Mouse (Mus musculus): ENCODE data around the gene Gm13283. TPM values are rescaled to one million over a fixed set of nuclear protein-coding genes. Genes with fewer than 3 reads are reported as not detected.
A peak's percentile ranks its signal among the peaks of the same experiment; 100 is the strongest.
"Not testable (repeated sequence)": the region's sequence is repeated elsewhere in the genome, so short reads cannot be mapped to it uniquely, and the experiment has no call there.

The Gm13283 gene
- polyA plus RNA-seq (2015; fragmentation: Nextera tagmentation; extraction: Ambion mirVana), result 0.25 TPM in 2 replicates

DNA sequence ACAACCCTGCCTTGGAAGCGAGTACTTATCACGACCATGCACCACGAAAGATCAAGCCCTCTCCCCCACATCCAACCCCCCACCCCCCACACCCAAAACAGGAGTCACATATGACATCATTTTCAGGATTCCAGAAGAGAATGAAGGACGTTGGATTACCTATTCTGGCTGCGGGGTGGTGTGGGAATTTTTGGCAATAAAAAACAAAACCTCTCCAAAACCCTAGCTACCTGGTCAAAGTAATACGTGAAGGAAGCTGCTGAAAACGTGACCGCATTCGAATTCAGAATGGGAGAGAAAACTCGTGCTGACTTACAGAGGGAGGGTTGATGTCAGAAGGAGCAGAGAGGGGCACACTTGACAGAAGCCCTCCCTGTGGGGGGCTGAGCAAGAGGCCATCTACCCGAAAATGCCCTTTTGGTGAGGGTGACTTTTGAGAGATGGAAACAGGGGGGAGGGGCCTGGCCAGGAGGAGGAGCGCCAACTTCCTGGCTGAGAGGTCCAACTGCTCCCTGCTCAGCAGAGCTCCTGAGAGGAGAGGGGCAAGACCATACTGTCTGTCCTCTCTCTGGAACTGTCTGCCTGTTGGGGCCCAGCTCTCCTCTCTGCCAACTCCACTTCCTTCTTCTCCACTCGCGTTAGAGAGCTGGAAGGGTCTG, at the start of gene Gm13283:
TSS of gene Gm13283 (plus strand) at position 510 of the 659 bp plus-strand sequence.
- peak within 1 kb of the TSS; percentile 40 for H3K4me3 ChIP-seq (ENCODE audit: low read length)
- H3K9ac ChIP-seq (ENCODE audit: low read length); H3K36me3 ChIP-seq (ENCODE audit: control insufficient read depth, insufficient read depth); H3K27me3 ChIP-seq (ENCODE audit: control insufficient read depth, insufficient read depth, low read length); ATAC-seq (replicated peaks; ENCODE audit: extremely low read depth, insufficient read depth, low FRiP score); H3K4me1 ChIP-seq (ENCODE audit: control insufficient read depth, insufficient read depth, low read length); H3K9me3 ChIP-seq (replicated peaks; ENCODE audit: control insufficient read depth, low read length): not testable (repeated sequence)
- peak within 1 kb of the TSS; percentile 68 for H3K27ac ChIP-seq (ENCODE audit: low read length)
- WGBS, result 14% methylated on average over 8 of the region's 14 CpGs
- peak within 1 kb of the TSS; percentile 49 for H3K4me2 ChIP-seq (ENCODE audit: low read depth, low read length)

DNA sequence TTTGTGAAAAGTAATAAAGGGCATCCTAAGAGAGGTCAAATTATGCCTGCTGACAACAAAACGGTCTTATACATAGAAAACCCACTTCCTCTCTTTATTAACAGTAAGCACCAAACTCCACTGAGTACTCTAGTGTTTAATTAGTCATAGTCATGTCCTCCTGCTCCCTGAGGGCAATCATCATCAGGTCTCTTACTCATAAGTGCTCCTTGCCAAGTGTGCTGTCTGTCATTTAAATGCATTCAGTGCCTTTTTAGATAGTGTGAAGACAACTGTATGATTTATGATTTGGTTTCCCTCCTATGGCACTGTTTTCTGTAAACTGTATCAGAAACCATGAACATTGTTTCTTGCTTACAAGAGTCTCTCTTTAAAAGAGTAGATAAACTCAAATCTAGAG, 45.6 kb upstream of the Gm13283 start:
- H3K4me2 ChIP-seq (ENCODE audit: low read depth, low read length), result no peak overlapping the region
- no peak overlapping the region for H3K27ac ChIP-seq (ENCODE audit: low read length)
- no peaks in the 10 kb centered on the region for H3K9me3 ChIP-seq (replicated peaks; ENCODE audit: control insufficient read depth, low read length)
- H3K4me3 ChIP-seq (ENCODE audit: low read length), result no peak overlapping the region
- no peaks in the 10 kb centered on the region for H3K27me3 ChIP-seq (ENCODE audit: control insufficient read depth, insufficient read depth, low read length)
- H3K4me1 ChIP-seq (ENCODE audit: control insufficient read depth, insufficient read depth, low read length), result peaks cover 16% of the 10 kb centered on the region
- WGBS, result 71% methylated on average over 1 of the region's 1 CpGs
- H3K9ac ChIP-seq (ENCODE audit: low read length), result no peak overlapping the region
- no peak for ATAC-seq (replicated peaks; ENCODE audit: extremely low read depth, insufficient read depth, low FRiP score)
- peaks cover 8% of the 10 kb centered on the region for H3K36me3 ChIP-seq (ENCODE audit: control insufficient read depth, insufficient read depth)

DNA sequence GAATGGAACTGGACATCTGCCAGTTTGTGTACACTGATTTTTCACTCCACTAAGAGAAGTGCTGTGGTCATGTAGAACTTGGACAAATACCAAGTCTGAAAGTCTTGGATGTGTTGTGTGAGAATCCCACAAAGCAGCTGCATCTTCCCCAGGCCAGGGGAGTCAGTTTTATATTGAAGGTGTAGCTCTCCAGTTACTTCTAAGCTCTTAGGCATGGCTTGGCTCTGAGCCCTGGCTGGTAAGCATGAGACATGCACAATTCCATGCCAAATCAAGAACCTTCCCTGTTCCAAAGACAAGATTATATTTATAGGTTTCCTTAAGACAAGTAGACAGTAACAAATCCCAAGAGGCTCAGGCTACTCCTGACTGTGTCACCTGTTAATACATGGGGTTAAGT, 44.9 kb upstream of the Gm13283 start:
- Histone ChIP-seq H3K4me3 (ENCODE audit: low read length) (no peak overlapping the region), H3K9ac (ENCODE audit: low read length) (no peak overlapping the region), H3K36me3 (ENCODE audit: control insufficient read depth, insufficient read depth) (peaks cover 10% of the 10 kb centered on the region), H3K27me3 (ENCODE audit: control insufficient read depth, insufficient read depth, low read length) (no peaks in the 10 kb centered on the region), H3K27ac (ENCODE audit: low read length) (no peak overlapping the region), H3K4me2 (ENCODE audit: low read depth, low read length) (no peak overlapping the region), H3K9me3 (replicated peaks; ENCODE audit: control insufficient read depth, low read length) (no peaks in the 10 kb centered on the region), H3K4me1 (ENCODE audit: control insufficient read depth, insufficient read depth, low read length) (peaks cover 16% of the 10 kb centered on the region)
- no peak for ATAC-seq (replicated peaks; ENCODE audit: extremely low read depth, insufficient read depth, low FRiP score)

DNA sequence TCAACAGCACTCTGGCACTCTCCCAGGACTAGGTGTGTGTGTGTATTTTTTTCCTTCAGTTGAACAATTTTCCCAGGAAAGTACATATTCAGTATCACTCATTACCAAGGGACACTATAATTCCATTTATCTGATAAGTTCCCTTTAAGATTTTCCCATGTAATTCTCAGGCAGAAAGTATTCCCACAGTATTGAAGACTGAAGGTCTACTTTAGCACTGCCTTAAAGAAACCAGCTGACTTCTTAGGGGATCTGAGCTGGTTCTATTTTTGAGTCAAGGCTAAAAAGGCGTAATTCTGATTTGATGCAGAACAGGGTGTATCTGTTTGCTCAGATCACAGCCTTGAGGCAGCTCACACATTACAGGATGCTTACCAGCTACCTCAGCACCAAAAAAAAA, 41.2 kb upstream of the Gm13283 start:
- peak overlapping the region; percentile 53 for H3K4me3 ChIP-seq (ENCODE audit: low read length)
- H3K4me2 ChIP-seq (ENCODE audit: low read depth, low read length), result peak overlapping the region; percentile 72
- peak overlapping the region; percentile 54 for H3K9ac ChIP-seq (ENCODE audit: low read length)
- peaks cover 18% of the 10 kb centered on the region for H3K36me3 ChIP-seq (ENCODE audit: control insufficient read depth, insufficient read depth)
- ATAC-seq (replicated peaks; ENCODE audit: extremely low read depth, insufficient read depth, low FRiP score), result no peak
- no peaks in the 10 kb centered on the region for H3K27me3 ChIP-seq (ENCODE audit: control insufficient read depth, insufficient read depth, low read length)
- 19% methylated on average over 1 of the region's 1 CpGs for WGBS
- peaks cover 24% of the 10 kb centered on the region for H3K4me1 ChIP-seq (ENCODE audit: control insufficient read depth, insufficient read depth, low read length)
- H3K9me3 ChIP-seq (replicated peaks; ENCODE audit: control insufficient read depth, low read length), result no peaks in the 10 kb centered on the region
- no peak overlapping the region for H3K27ac ChIP-seq (ENCODE audit: low read length)

- ATAC-seq (replicated peaks; ENCODE audit: extremely low read depth, insufficient read depth, low FRiP score), result peak; percentile 99
- H3K27ac ChIP-seq (ENCODE audit: low read length), result peak within 1 kb of the TSS; percentile 100
- H3K27me3 ChIP-seq (ENCODE audit: control insufficient read depth, insufficient read depth, low read length), result no peaks in the 10 kb centered on the region
- H3K4me1 ChIP-seq (ENCODE audit: control insufficient read depth, insufficient read depth, low read length), result peaks cover 13% of the 10 kb centered on the region
- peak within 1 kb of the TSS; percentile 97 for H3K9ac ChIP-seq (ENCODE audit: low read length)
- WGBS, result under 1% methylated on average over 82 of the region's 82 CpGs
- H3K36me3 ChIP-seq (ENCODE audit: control insufficient read depth, insufficient read depth), result peaks cover 11% of the 10 kb centered on the region; the same call in 1 of the 2 replicates
- H3K4me3 ChIP-seq (ENCODE audit: low read length), result peak within 1 kb of the TSS; percentile 91
- no peaks in the 10 kb centered on the region for H3K9me3 ChIP-seq (replicated peaks; ENCODE audit: control insufficient read depth, low read length)
- peak within 1 kb of the TSS; percentile 90 for H3K4me2 ChIP-seq (ENCODE audit: low read depth, low read length)
Measured at GRCm38 (mm10) chr4:88721791-88722721, 37.9 kb upstream of the Gm13283 start, which contains the start of the genes Gm26566 and Klhl9. Gm26566 (plus strand) TSS chr4:88721805. Klhl9 (minus strand) TSS chr4:88722465.

- Histone ChIP-seq H3K9me3 (replicated peaks; ENCODE audit: control insufficient read depth, low read length) (no peaks in the 10 kb centered on the region), H3K4me1 (ENCODE audit: control insufficient read depth, insufficient read depth, low read length) (peaks cover 10% of the 10 kb centered on the region), H3K27me3 (ENCODE audit: control insufficient read depth, insufficient read depth, low read length) (no peaks in the 10 kb centered on the region), H3K4me3 (ENCODE audit: low read length) (no peak overlapping the region), H3K27ac (ENCODE audit: low read length) (no peak overlapping the region), H3K36me3 (ENCODE audit: control insufficient read depth, insufficient read depth) (peaks cover 9% of the 10 kb centered on the region; the same call in 1 of the 2 replicates), H3K9ac (ENCODE audit: low read length) (no peak overlapping the region), H3K4me2 (ENCODE audit: low read depth, low read length) (no peak overlapping the region)
- no peak for ATAC-seq (replicated peaks; ENCODE audit: extremely low read depth, insufficient read depth, low FRiP score)
- WGBS, result 62% methylated on average over 8 of the region's 8 CpGs
Measured at GRCm38 (mm10) chr4:88723497-88724090, 36.3 kb upstream of the Gm13283 start.

DNA sequence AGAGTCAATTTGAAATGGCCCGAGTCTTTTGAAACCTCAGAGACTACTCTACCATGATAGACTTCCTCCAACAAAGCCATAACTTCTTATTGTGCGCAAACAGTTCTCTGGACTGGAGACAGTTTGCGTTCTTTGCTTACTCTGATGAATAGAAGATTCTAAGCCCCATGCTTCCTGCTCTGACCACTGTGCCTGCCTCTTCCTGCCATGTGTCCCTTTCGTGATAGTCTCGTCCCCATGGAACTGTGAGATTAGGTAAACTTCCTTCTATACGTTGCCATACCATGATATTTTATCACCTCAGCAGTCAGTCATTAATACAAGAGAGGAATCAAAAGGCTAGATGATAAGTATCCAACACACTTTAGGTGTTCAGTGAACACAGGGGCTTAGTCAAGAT, 33.2 kb upstream of the Gm13283 start:
- Histone ChIP-seq H3K27me3 (ENCODE audit: control insufficient read depth, insufficient read depth, low read length) (no peaks in the 10 kb centered on the region), H3K4me1 (ENCODE audit: control insufficient read depth, insufficient read depth, low read length) (no peaks in the 10 kb centered on the region), H3K4me2 (ENCODE audit: low read depth, low read length) (no peak overlapping the region), H3K27ac (ENCODE audit: low read length) (no peak overlapping the region), H3K9me3 (replicated peaks; ENCODE audit: control insufficient read depth, low read length) (no peaks in the 10 kb centered on the region), H3K9ac (ENCODE audit: low read length) (no peak overlapping the region), H3K4me3 (ENCODE audit: low read length) (no peak overlapping the region), H3K36me3 (ENCODE audit: control insufficient read depth, insufficient read depth) (no peaks in the 10 kb centered on the region)
- 68% methylated on average over 6 of the region's 6 CpGs for WGBS
- no peak for ATAC-seq (replicated peaks; ENCODE audit: extremely low read depth, insufficient read depth, low FRiP score)

- WGBS, result 0% methylated on average over 1 of the region's 1 CpGs
- no peak for ATAC-seq (replicated peaks; ENCODE audit: extremely low read depth, insufficient read depth, low FRiP score)
- Histone ChIP-seq H3K4me3 (ENCODE audit: low read length) (no peak overlapping the region), H3K9ac (ENCODE audit: low read length) (no peak overlapping the region), H3K4me2 (ENCODE audit: low read depth, low read length) (no peak overlapping the region), H3K4me1 (ENCODE audit: control insufficient read depth, insufficient read depth, low read length) (no peaks in the 10 kb centered on the region), H3K36me3 (ENCODE audit: control insufficient read depth, insufficient read depth) (no peaks in the 10 kb centered on the region), H3K27me3 (ENCODE audit: control insufficient read depth, insufficient read depth, low read length) (no peaks in the 10 kb centered on the region), H3K27ac (ENCODE audit: low read length) (no peak overlapping the region), H3K9me3 (replicated peaks; ENCODE audit: control insufficient read depth, low read length) (no peaks in the 10 kb centered on the region)
Measured at GRCm38 (mm10) chr4:88727324-88727723, 32.6 kb upstream of the Gm13283 start.
